Mouse (Mus musculus): ENCODE data around the gene Cenpl. TPM values are rescaled to one million over a fixed set of nuclear protein-coding genes. Genes with fewer than 3 reads are reported as not detected.

Cenpl gene
- total RNA-seq, 2 experiments from 2014 or later = 1.2 to 1.8 TPM

Other genes starting within 250 kb of the Cenpl start
- 10 to 100 TPM; 40.3 to 46.4 TPM for gene Rc3h1, start 164.3 kb upstream of the Cenpl start, total RNA-seq (2021)
- gene Serpinc1, start 92.1 kb upstream of the Cenpl start, total RNA-seq (2021) = under 1 TPM; 0.27 to 0.57 TPM
- 10 to 100 TPM; 17.6 to 18.2 TPM for gene Zbtb37, start 35.9 kb upstream of the Cenpl start, total RNA-seq (2021)
- 10 to 100 TPM; 23.4 to 26.1 TPM for gene Dars2, start 55 bp upstream of the Cenpl start, total RNA-seq (2021)
- gene Klhl20, start 60.8 kb downstream of the Cenpl start, total RNA-seq (2021) = 10 to 100 TPM; 15.3 to 16.9 TPM
- gene Ankrd45, start 72.0 kb downstream of the Cenpl start, total RNA-seq (2021) = 10 to 100 TPM; 51.6 to 57.1 TPM
- gene Tex50, start 88.6 kb downstream of the Cenpl start, total RNA-seq (2021) = not detected
- 100 to 1,000 TPM; 321 to 335 TPM for gene Prdx6, start 180.5 kb downstream of the Cenpl start, total RNA-seq (2021)

Data from left cerebral cortex, postnatal 25 days (tissue).